Mouse (Mus musculus): ENCODE data around the gene Lyg1. TPM values are rescaled to one million over a fixed set of nuclear protein-coding genes. Genes with fewer than 3 reads are reported as not detected.
A peak's percentile ranks its signal among the peaks of the same experiment; 100 is the strongest.
"Not testable (repeated sequence)": the region's sequence is repeated elsewhere in the genome, so short reads cannot be mapped to it uniquely, and the experiment has no call there.

Gene Lyg1
- polyA plus RNA-seq, 1 experiment from 2014 or later = not detected

GRCm38 (mm10) chr1:37996226-37996625 is 38.7 kb upstream of the Lyg1 start:
- Histone ChIP-seq H3K4me1 (ENCODE audit: control insufficient read depth, insufficient read depth, low read length) (peaks cover 13% of the 10 kb centered on the region), H3K27ac (ENCODE audit: low read depth, low read length) (no peak overlapping the region), H3K27me3 (ENCODE audit: control insufficient read depth, insufficient read depth, low read length) (no peaks in the 10 kb centered on the region), H3K4me2 (peak overlapping the region; percentile 49), H3K9ac (ENCODE audit: low read length) (peak overlapping the region; percentile 72), H3K9me3 (ENCODE audit: control insufficient read depth, low read length) (no peaks in the 10 kb centered on the region), H3K4me3 (ENCODE audit: low read depth, low read length) (peak overlapping the region; percentile 93), H3K36me3 (ENCODE audit: control insufficient read depth, insufficient read depth, low read length) (peaks cover 9% of the 10 kb centered on the region; the same call in 1 of the 2 replicates)
- 55% methylated on average over 3 of the region's 3 CpGs for WGBS
- ATAC-seq (ENCODE audit: low FRiP score) = no peak
- DNase-seq (ENCODE audit: low spot score, missing footprints) = no peak

- Histone ChIP-seq H3K27ac (ENCODE audit: low read depth, low read length) (no peak overlapping the region), H3K4me3 (ENCODE audit: low read depth, low read length) (no peak overlapping the region), H3K9ac (ENCODE audit: low read length) (no peak overlapping the region), H3K27me3 (ENCODE audit: control insufficient read depth, insufficient read depth, low read length) (no peaks in the 10 kb centered on the region), H3K4me2 (no peak overlapping the region), H3K4me1 (ENCODE audit: control insufficient read depth, insufficient read depth, low read length) (no peaks in the 10 kb centered on the region), H3K9me3 (ENCODE audit: control insufficient read depth, low read length) (no peaks in the 10 kb centered on the region), H3K36me3 (ENCODE audit: control insufficient read depth, insufficient read depth, low read length) (peaks cover 26% of the 10 kb centered on the region)
- 94% methylated on average over 5 of the region's 5 CpGs for WGBS
- DNase-seq (ENCODE audit: low spot score, missing footprints) (no peak), ATAC-seq (ENCODE audit: low FRiP score) (no peak)
Measured at GRCm38 (mm10) chr1:37987856-37988255, 30.3 kb upstream of the Lyg1 start.

- DNase-seq (ENCODE audit: low spot score, missing footprints) (peak; percentile 87), ATAC-seq (ENCODE audit: low FRiP score) (no peak)
- WGBS = 82% methylated on average over 9 of the region's 9 CpGs
- H3K9ac ChIP-seq (ENCODE audit: low read length) = no peak overlapping the region
- no peak overlapping the region for H3K4me3 ChIP-seq (ENCODE audit: low read depth, low read length)
- H3K36me3 ChIP-seq (ENCODE audit: control insufficient read depth, insufficient read depth, low read length) = peaks cover 20% of the 10 kb centered on the region
- no peak overlapping the region for H3K4me2 ChIP-seq
- no peak overlapping the region for H3K27ac ChIP-seq (ENCODE audit: low read depth, low read length)
- H3K27me3 ChIP-seq (ENCODE audit: control insufficient read depth, insufficient read depth, low read length) = no peaks in the 10 kb centered on the region
- H3K9me3 ChIP-seq (ENCODE audit: control insufficient read depth, low read length) = no peaks in the 10 kb centered on the region
- H3K4me1 ChIP-seq (ENCODE audit: control insufficient read depth, insufficient read depth, low read length) = no peaks in the 10 kb centered on the region
Measured at GRCm38 (mm10) chr1:37985764-37986323, 28.3 kb upstream of the Lyg1 start.

- H3K4me2 ChIP-seq = no peak overlapping the region
- no peak overlapping the region for H3K27ac ChIP-seq (ENCODE audit: low read depth, low read length)
- ATAC-seq (ENCODE audit: low FRiP score) (no peak), DNase-seq (ENCODE audit: low spot score, missing footprints) (no peak)
- no peaks in the 10 kb centered on the region for H3K4me1 ChIP-seq (ENCODE audit: control insufficient read depth, insufficient read depth, low read length)
- 95% methylated on average over 1 of the region's 1 CpGs for WGBS
- no peaks in the 10 kb centered on the region for H3K27me3 ChIP-seq (ENCODE audit: control insufficient read depth, insufficient read depth, low read length)
- H3K36me3 ChIP-seq (ENCODE audit: control insufficient read depth, insufficient read depth, low read length) = peaks cover 15% of the 10 kb centered on the region
- no peak overlapping the region for H3K9ac ChIP-seq (ENCODE audit: low read length)
- H3K9me3 ChIP-seq (ENCODE audit: control insufficient read depth, low read length) = no peaks in the 10 kb centered on the region
- no peak overlapping the region for H3K4me3 ChIP-seq (ENCODE audit: low read depth, low read length)
Measured at GRCm38 (mm10) chr1:37984326-37984725, 26.8 kb upstream of the Lyg1 start.

- Histone ChIP-seq H3K9ac (ENCODE audit: low read length) (no peak overlapping the region), H3K4me1 (ENCODE audit: control insufficient read depth, insufficient read depth, low read length) (no peaks in the 10 kb centered on the region), H3K27ac (ENCODE audit: low read depth, low read length) (no peak overlapping the region), H3K27me3 (ENCODE audit: control insufficient read depth, insufficient read depth, low read length) (no peaks in the 10 kb centered on the region), H3K36me3 (ENCODE audit: control insufficient read depth, insufficient read depth, low read length) (no peaks in the 10 kb centered on the region), H3K4me3 (ENCODE audit: low read depth, low read length) (no peak overlapping the region), H3K9me3 (ENCODE audit: control insufficient read depth, low read length) (no peaks in the 10 kb centered on the region), H3K4me2 (no peak overlapping the region)
- no peak for ATAC-seq (ENCODE audit: low FRiP score)
- WGBS = 87% methylated on average over 7 of the region's 7 CpGs
- DNase-seq (ENCODE audit: low spot score, missing footprints) = no peak
Measured at GRCm38 (mm10) chr1:37977303-37977702, 19.7 kb upstream of the Lyg1 start.

- WGBS = 69% methylated on average over 9 of the region's 9 CpGs
- H3K4me2 ChIP-seq; ATAC-seq (ENCODE audit: low FRiP score); H3K9me3 ChIP-seq (ENCODE audit: control insufficient read depth, low read length); H3K27me3 ChIP-seq (ENCODE audit: control insufficient read depth, insufficient read depth, low read length); H3K36me3 ChIP-seq (ENCODE audit: control insufficient read depth, insufficient read depth, low read length); H3K4me3 ChIP-seq (ENCODE audit: low read depth, low read length); DNase-seq (ENCODE audit: low spot score, missing footprints); H3K4me1 ChIP-seq (ENCODE audit: control insufficient read depth, insufficient read depth, low read length); H3K27ac ChIP-seq (ENCODE audit: low read depth, low read length); H3K9ac ChIP-seq (ENCODE audit: low read length): not testable (repeated sequence)
Measured at GRCm38 (mm10) chr1:37976666-37977065, 19.1 kb upstream of the Lyg1 start.

GRCm38 (mm10) chr1:37971520-37971919 is 14.0 kb upstream of the Lyg1 start:
- Histone ChIP-seq H3K9me3 (ENCODE audit: control insufficient read depth, low read length) (no peaks in the 10 kb centered on the region), H3K9ac (ENCODE audit: low read length) (no peak overlapping the region), H3K27me3 (ENCODE audit: control insufficient read depth, insufficient read depth, low read length) (no peaks in the 10 kb centered on the region), H3K36me3 (ENCODE audit: control insufficient read depth, insufficient read depth, low read length) (no peaks in the 10 kb centered on the region), H3K4me2 (no peak overlapping the region), H3K4me3 (ENCODE audit: low read depth, low read length) (no peak overlapping the region), H3K27ac (ENCODE audit: low read depth, low read length) (no peak overlapping the region), H3K4me1 (ENCODE audit: control insufficient read depth, insufficient read depth, low read length) (no peaks in the 10 kb centered on the region)
- ATAC-seq (ENCODE audit: low FRiP score) (no peak), DNase-seq (ENCODE audit: low spot score, missing footprints) (no peak)
- WGBS = 77% methylated on average over 4 of the region's 4 CpGs

GRCm38 (mm10) chr1:37968746-37969145 is 11.2 kb upstream of the Lyg1 start:
- DNase-seq (ENCODE audit: low spot score, missing footprints) = no peak
- H3K4me1 ChIP-seq (ENCODE audit: control insufficient read depth, insufficient read depth, low read length) = no peaks in the 10 kb centered on the region
- WGBS = 86% methylated on average over 6 of the region's 6 CpGs

GRCm38 (mm10) chr1:37965571-37965970 is 8.0 kb upstream of the Lyg1 start:
- Histone ChIP-seq H3K9me3 (ENCODE audit: control insufficient read depth, low read length) (no peaks in the 10 kb centered on the region), H3K4me1 (ENCODE audit: control insufficient read depth, insufficient read depth, low read length) (no peaks in the 10 kb centered on the region), H3K4me2 (no peak overlapping the region), H3K27me3 (ENCODE audit: control insufficient read depth, insufficient read depth, low read length) (no peaks in the 10 kb centered on the region), H3K36me3 (ENCODE audit: control insufficient read depth, insufficient read depth, low read length) (no peaks in the 10 kb centered on the region), H3K4me3 (ENCODE audit: low read depth, low read length) (no peak overlapping the region), H3K27ac (ENCODE audit: low read depth, low read length) (no peak overlapping the region), H3K9ac (ENCODE audit: low read length) (no peak overlapping the region)
- ATAC-seq (ENCODE audit: low FRiP score) = no peak
- no peak for DNase-seq (ENCODE audit: low spot score, missing footprints)
- WGBS = 70% methylated on average over 10 of the region's 10 CpGs

More at GRCm38 (mm10) chr1:37968746-37969145, 11.2 kb upstream of the Lyg1 start:
- H3K27ac ChIP-seq (ENCODE audit: low read depth, low read length) = no peak overlapping the region
- no peak overlapping the region for H3K4me3 ChIP-seq (ENCODE audit: low read depth, low read length)
- no peaks in the 10 kb centered on the region for H3K9me3 ChIP-seq (ENCODE audit: control insufficient read depth, low read length)
- H3K9ac ChIP-seq (ENCODE audit: low read length) = no peak overlapping the region
- no peak for ATAC-seq (ENCODE audit: low FRiP score)
- no peaks in the 10 kb centered on the region for H3K27me3 ChIP-seq (ENCODE audit: control insufficient read depth, insufficient read depth, low read length)
- no peak overlapping the region for H3K4me2 ChIP-seq
- H3K36me3 ChIP-seq (ENCODE audit: control insufficient read depth, insufficient read depth, low read length) = no peaks in the 10 kb centered on the region

Measured in midbrain, embryonic 11.5 days (tissue).